Mouse (Mus musculus) limb, embryonic 14.5 days (tissue): ENCODE data around the gene Mtif3. TPM values are rescaled to one million over a fixed set of nuclear protein-coding genes. Genes with fewer than 3 reads are reported as not detected.
"Not testable (repeated sequence)": the region's sequence is repeated elsewhere in the genome, so short reads cannot be mapped to it uniquely, and the experiment has no call there.

Experiments
- ATAC-seq: fragments of 200-750 bp; cut with Nextera tagmentation; 2 replicates; pipeline ENCODE4 v1.8.0; 2017; ENCODE audit warnings: low read depth, moderate number of reproducible peaks, moderate TSS enrichment; ENCODE audit not compliant: low FRiP score
- DNase-seq: peaks from one replicate; pipeline ENCODE4 v3.0.0-alpha.2; 2015; ENCODE audit warnings: low spot score
- H3K27ac ChIP-seq: fragments of 300-500 bp; sonication (generic); replicated peaks from 2 replicates; pipeline ENCODE4 v1.5.1; 2014; ENCODE audit warnings: low read depth, mild to moderate bottlenecking, low read length, moderate library complexity, mixed read lengths
- H3K27me3 ChIP-seq: fragments of 300-500 bp; sonication (generic); 2 replicates; pipeline ENCODE4 v1.6.1; 2014; ENCODE audit warnings: low read length, mixed read lengths; ENCODE audit not compliant: control insufficient read depth, insufficient read depth
- H3K36me3 ChIP-seq: fragments of 300-500 bp; sonication (generic); 2 replicates; pipeline ENCODE4 v1.6.1; 2014; ENCODE audit warnings: mild to moderate bottlenecking, low read length, moderate library complexity, mixed read lengths; ENCODE audit not compliant: control insufficient read depth, insufficient read depth
- H3K4me1 ChIP-seq: fragments of 300-500 bp; sonication (generic); 2 replicates; pipeline ENCODE4 v1.6.1; 2014; ENCODE audit warnings: antibody characterized with exemption, low read length, mixed read lengths; ENCODE audit not compliant: control insufficient read depth, insufficient read depth
- H3K4me2 ChIP-seq: fragments of 300-500 bp; sonication (generic); replicated peaks from 2 replicates; pipeline ENCODE4 v1.6.1; 2014; ENCODE audit warnings: low read depth, mild to moderate bottlenecking, low read length, moderate library complexity; ENCODE audit not compliant: severe bottlenecking
- H3K4me3 ChIP-seq: fragments of 300-500 bp; sonication (generic); replicated peaks from 2 replicates; pipeline ENCODE4 v1.5.1; 2014; ENCODE audit warnings: low read length
- H3K9ac ChIP-seq: fragments of 300-500 bp; sonication (generic); 2 replicates; pipeline ENCODE4 v1.6.1; 2014; ENCODE audit warnings: mild to moderate bottlenecking, low read depth, low read length, moderate library complexity; ENCODE audit not compliant: severe bottlenecking
- H3K9me3 ChIP-seq: fragments of 300-500 bp; sonication (generic); 2 replicates; pipeline ENCODE4 v1.6.1; 2016; ENCODE audit warnings: low read length; ENCODE audit not compliant: control insufficient read depth
- POLR2A ChIP-seq: fragments of 200-500 bp; IDR thresholded peaks from 2 replicates; pipeline ENCODE4 v1.8.0; 2012; ENCODE audit warnings: inconsistent platforms, mild to moderate bottlenecking, moderate library complexity, borderline replicate concordance; ENCODE audit not compliant: insufficient read depth, insufficient read length; ENCODE audit errors: extremely low read depth
- WGBS: fragments of 180-500 bp; shearing (Covaris S2); extraction: QIAGEN DNeasy Blood & Tissue Kit; methylation state at CpG from one replicate; pipeline ENCODE4 v1.1.7; 2014; 5-methylcytosine and 5-hydroxymethylcytosine counted together
- polyA plus RNA-seq, 2 experiments: library from polyadenylated mRNA; depleted of rRNA in 1 of 2; stranded (reverse) in 1 of 2; unstranded in 1 of 2; fragments of >200 nt; fragmentation: Nextera tagmentation in 1 of 2; extraction: Ambion mirVana in 1 of 2; gene quantifications; 2 replicates each; pipeline versions ENCODE4 v1.2.1 to v1.2.3; 2012 to 2014

Mtif3 gene
- polyA plus RNA-seq, 2 experiments = 14.5 to 24.8 TPM

DNA sequence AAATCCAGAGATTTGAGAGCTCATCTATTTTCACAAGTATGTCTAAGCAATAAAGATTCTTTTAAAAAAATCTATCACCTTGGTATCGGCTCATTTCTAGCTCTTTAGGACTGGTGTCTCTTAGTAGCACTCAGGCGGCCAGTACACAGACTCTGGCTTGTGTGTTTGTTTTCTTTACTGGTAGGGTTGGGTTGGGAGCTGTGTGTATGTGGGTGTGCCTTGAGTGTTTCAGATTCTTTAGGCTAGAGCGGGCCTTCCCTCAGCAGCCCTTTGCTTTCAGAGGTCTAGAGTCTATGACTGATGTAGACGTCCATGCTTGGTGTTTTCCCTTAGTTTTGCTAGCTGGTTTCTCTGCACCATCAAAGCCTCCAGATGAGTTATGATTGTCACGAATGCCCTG lies 40.1 kb downstream of the Mtif3 start:
- DNase-seq (no peak), ATAC-seq (no peak)
- Histone ChIP-seq H3K27me3 (no peaks in the 10 kb centered on the region; the same call in 1 of the 2 replicates), H3K27ac (no peak overlapping the region), H3K9ac (no peak overlapping the region), H3K4me3 (no peak overlapping the region), H3K36me3 (no peaks in the 10 kb centered on the region), H3K4me2 (no peak overlapping the region), H3K4me1 (peaks cover 9% of the 10 kb centered on the region), H3K9me3 (no peaks in the 10 kb centered on the region)
- 69% methylated on average over 5 of the region's 5 CpGs for WGBS
- no peak for TF ChIP-seq POLR2A

GRCm38 (mm10) chr5:146921224-146921623 lies 42.4 kb downstream of the Mtif3 start:
- ATAC-seq = no peak
- Histone ChIP-seq H3K4me2 (no peak overlapping the region), H3K4me3 (no peak overlapping the region), H3K27me3 (no peaks in the 10 kb centered on the region; the same call in 1 of the 2 replicates), H3K4me1 (peaks cover 9% of the 10 kb centered on the region), H3K9me3 (no peaks in the 10 kb centered on the region), H3K27ac (no peak overlapping the region), H3K36me3 (no peaks in the 10 kb centered on the region), H3K9ac (no peak overlapping the region)
- no peak for TF ChIP-seq POLR2A
- no peak for DNase-seq
- WGBS = 39% methylated on average over 8 of the region's 8 CpGs

DNA sequence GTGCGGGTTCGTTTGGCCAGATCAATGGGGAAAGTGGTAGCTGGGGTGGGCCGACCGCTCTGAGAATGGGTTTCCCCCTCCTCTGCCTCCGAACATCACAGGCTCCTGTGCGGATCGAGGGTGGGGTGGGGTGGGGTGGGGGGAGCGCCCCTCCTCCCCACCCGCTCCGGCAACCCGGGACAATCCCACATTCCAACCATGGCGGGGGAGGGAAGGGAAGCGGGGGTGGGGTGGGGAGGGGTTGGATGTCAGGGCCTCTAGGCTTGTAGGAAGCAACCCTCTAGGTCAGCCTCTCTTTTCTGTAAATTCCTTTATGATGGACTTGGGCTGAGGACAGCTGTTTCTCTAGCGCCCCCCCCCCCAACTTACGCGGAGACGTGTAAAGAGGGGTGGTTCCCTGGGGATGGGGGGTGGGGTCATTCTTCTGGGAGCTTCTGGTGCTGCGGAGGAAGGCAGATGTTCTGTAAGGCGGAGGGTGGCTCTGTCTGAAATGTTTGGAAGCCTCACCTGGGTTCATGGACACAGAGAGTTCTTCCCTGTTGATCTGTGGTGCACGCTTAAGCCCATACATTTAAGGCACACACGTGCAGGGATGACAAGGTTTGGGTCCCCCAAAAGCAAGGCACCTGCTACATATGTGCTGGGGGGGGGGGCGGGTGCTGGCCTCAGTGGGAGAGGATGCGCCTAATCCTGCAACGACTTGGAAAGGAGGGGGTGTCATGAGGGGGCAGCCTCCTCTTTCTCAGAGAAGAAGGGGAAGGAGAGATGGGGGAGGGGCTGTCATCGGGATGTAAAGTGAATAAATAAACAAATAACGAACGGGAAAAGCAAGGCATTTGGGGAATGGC lies 43.1 kb downstream of the Mtif3 start:
- Histone ChIP-seq H3K9ac (peak overlapping the region; percentile 43; the same call in 1 of the 2 replicates), H3K4me1 (peaks cover 9% of the 10 kb centered on the region), H3K36me3 (no peaks in the 10 kb centered on the region), H3K9me3 (no peaks in the 10 kb centered on the region), H3K27ac (no peak overlapping the region), H3K4me3 (peak overlapping the region; percentile 25), H3K4me2 (peak overlapping the region; percentile 56), H3K27me3 (no peaks in the 10 kb centered on the region; the same call in 1 of the 2 replicates)
- ATAC-seq = peak; percentile 66
- no peak for DNase-seq
- WGBS = 3% methylated on average over 24 of the region's 27 CpGs
- TF ChIP-seq POLR2A = no peak

- no peak overlapping the region for H3K27ac ChIP-seq
- H3K9me3 ChIP-seq = no peaks in the 10 kb centered on the region
- H3K36me3 ChIP-seq = no peaks in the 10 kb centered on the region
- H3K27me3 ChIP-seq = no peaks in the 10 kb centered on the region; the same call in 1 of the 2 replicates
- peak overlapping the region; percentile 56 for H3K4me2 ChIP-seq
- ATAC-seq (peak; percentile 16; the same call in 1 of the 2 replicates), DNase-seq (no peak)
- H3K4me3 ChIP-seq = peak overlapping the region; percentile 25
- WGBS = 3% methylated on average over 6 of the region's 6 CpGs
- H3K9ac ChIP-seq = peak overlapping the region; percentile 43; the same call in 1 of the 2 replicates
- TF ChIP-seq POLR2A = no peak
- H3K4me1 ChIP-seq = peaks cover 9% of the 10 kb centered on the region
These were observed 43.7 kb downstream of the Mtif3 start for GRCm38 (mm10) chr5:146919874-146920273.

DNA sequence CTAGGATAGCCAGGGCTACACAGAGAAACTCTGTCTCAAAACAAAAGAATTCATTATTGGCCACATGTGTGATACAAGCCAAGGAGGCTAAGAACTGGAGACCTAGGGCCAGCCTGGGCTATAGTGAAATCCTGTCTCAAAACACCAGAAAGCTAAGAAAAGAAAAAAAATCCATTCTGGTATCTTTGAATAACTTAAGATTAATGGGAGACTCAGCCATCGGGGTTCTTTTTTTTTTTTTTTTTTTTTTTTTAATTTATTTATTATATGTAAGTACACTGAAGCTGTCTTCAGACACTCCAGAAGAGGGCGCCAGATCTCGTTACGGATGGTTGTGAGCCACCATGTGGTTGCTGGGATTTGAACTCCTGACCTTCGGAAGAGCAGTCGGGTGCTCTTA lies 46.2 kb downstream of the Mtif3 start:
- not testable (repeated sequence) for H3K9ac ChIP-seq, H3K4me1 ChIP-seq, H3K9me3 ChIP-seq, H3K4me2 ChIP-seq, H3K27me3 ChIP-seq, H3K4me3 ChIP-seq, ATAC-seq, H3K36me3 ChIP-seq, DNase-seq, H3K27ac ChIP-seq
- 89% methylated on average over 3 of the region's 6 CpGs for WGBS
